Mouse (Mus musculus) liver, embryonic 14.5 days (tissue): Measurements from ENCODE around the gene Arnt.
"Not testable (repeated sequence)": the region's sequence is repeated elsewhere in the genome, so short reads cannot be mapped to it uniquely, and the experiment has no call there.

ENCODE experiments used
- CTCF ChIP-seq: IDR thresholded peaks from 2 replicates; pipeline ENCODE4 v1.5.1; 2016; ENCODE audit warnings: antibody characterized with exemption, low read depth, control low read depth
- EP300 ChIP-seq: IDR thresholded peaks from 2 replicates; pipeline ENCODE4 v1.6.1; 2016; ENCODE audit warnings: antibody characterized with exemption, low read depth

GRCm38 (mm10) chr3:95427117-95427890, 6.9 kb upstream of the Arnt start:
- TF ChIP-seq CTCF, EP300: not testable (repeated sequence)
